Mouse (Mus musculus): ENCODE measurements around the gene Tmprss6. TPM values are rescaled to one million over a fixed set of nuclear protein-coding genes. Genes with fewer than 3 reads are reported as not detected.

Tmprss6 gene
- polyA plus RNA-seq, 1 experiment, result 0.08 TPM

DNA sequence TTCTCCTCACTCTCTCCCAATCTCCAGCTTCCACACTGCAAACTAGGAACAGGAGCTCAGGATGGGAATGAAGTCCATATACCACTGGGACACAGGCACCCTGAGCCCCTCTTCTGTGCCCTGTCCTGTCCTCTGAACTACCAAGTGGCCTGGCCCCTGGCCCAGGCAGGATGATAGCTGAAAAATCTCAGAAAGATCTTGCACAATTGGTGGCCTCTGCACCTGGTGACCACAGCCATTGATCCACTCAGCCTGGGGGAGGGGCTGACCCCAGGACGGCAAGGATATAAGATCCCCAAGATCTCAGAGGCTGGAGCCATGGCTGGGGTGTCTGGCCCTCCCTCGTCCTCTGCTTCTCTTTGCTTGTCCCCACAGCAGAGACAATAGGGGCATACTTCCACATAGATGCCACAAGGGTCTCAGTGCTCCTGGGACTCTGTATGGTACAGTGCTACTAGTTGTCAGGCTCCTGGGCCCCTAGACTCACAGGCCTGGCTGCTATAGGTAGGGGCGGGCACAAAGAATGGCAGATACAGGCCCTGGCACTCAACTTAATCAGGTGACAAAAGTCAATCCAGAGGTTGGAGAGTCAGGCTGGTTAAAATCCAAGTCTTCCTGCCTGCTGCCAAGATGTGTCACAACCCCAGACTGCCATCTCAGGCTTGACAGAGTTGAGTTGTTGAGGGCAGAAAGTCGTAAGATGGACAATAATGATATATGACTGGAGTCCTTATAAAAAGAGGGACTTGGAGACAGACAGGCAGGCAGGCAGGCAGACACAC lies 2.3 kb upstream of the Tmprss6 start:
- no peak for TF ChIP-seq E2F4 (IDR thresholded peaks at IDR 0.05; ENCODE audit: insufficient read depth)
- no peak for TF ChIP-seq SRF (IDR thresholded peaks at IDR 0.05; ENCODE audit: control insufficient read depth, insufficient read length, low read depth)
- TF ChIP-seq POLR2AphosphoS2 (IDR thresholded peaks at IDR 0.05; ENCODE audit: insufficient read length, low read depth), result no peak
- TF ChIP-seq TCF3 (IDR thresholded peaks at IDR 0.05; ENCODE audit: insufficient read length, low read depth), result no peak
- no peak for TF ChIP-seq REST (IDR thresholded peaks at IDR 0.05; ENCODE audit: insufficient read depth, insufficient read length)
- no peak for TF ChIP-seq USF1 (IDR thresholded peaks at IDR 0.05; ENCODE audit: low read depth)
- no peak for TF ChIP-seq TCF12 (IDR thresholded peaks at IDR 0.05; ENCODE audit: insufficient read depth, poor library complexity, severe bottlenecking)
- no peak for TF ChIP-seq MYOD1 (IDR thresholded peaks at IDR 0.05; ENCODE audit: control insufficient read depth in 1 of 3, insufficient read length in 2 of 3, low read depth in 2 of 3)
- TF ChIP-seq CEBPB (IDR thresholded peaks at IDR 0.05; ENCODE audit: insufficient read depth, poor library complexity, severe bottlenecking), result no peak
- no peak for TF ChIP-seq MYOG (IDR thresholded peaks at IDR 0.05; ENCODE audit: control insufficient read depth in 1 of 3, insufficient read depth in 1 of 3, insufficient read length in 2 of 3, low read depth in 2 of 3)
- no peak for TF ChIP-seq MAX (IDR thresholded peaks at IDR 0.05; ENCODE audit: low read depth)
- no peak for TF ChIP-seq POLR2A (IDR thresholded peaks at IDR 0.05; ENCODE audit: insufficient read length, low read depth)
- H3K79me2 ChIP-seq (ENCODE audit: control insufficient read depth, insufficient read depth), result no peaks in the 10 kb centered on the region
- no peak overlapping the region for H3K4me3 ChIP-seq

DNA sequence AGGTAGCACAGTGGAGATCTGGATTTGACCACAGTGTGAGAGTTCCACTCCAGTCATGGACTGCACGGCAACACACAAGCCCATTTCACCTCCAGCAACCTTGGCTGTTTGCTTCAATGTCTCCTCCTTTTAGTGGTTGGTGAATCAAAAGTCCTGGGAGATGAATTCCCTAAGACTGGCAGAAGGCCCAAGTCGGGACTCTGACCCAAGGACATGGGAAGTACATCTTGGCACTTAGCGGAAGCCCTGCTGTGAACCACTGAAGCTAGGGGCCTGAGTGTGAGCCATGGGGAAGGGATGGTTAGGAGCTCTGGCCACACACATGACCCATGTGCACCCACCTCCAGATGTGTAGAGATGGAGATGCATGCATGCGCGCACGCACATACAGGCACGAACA lies 864 bp downstream of the Tmprss6 start:
- no peak overlapping the region for H3K4me2 ChIP-seq (ENCODE audit: low read depth)
- no peak overlapping the region for H3K4me3 ChIP-seq
- no peak overlapping the region for H3ac ChIP-seq (ENCODE audit: control insufficient read depth, insufficient read length)
- no peaks in the 10 kb centered on the region for H3K36me3 ChIP-seq (ENCODE audit: control insufficient read depth, insufficient read depth)
- no peak for TF ChIP-seq REST (IDR thresholded peaks at IDR 0.05; ENCODE audit: insufficient read depth, insufficient read length)
- TF ChIP-seq TCF3 (IDR thresholded peaks at IDR 0.05; ENCODE audit: insufficient read length, low read depth), result no peak
- TF ChIP-seq CEBPB (IDR thresholded peaks at IDR 0.05; ENCODE audit: insufficient read depth, poor library complexity, severe bottlenecking), result no peak
- no peak for TF ChIP-seq TCF12 (IDR thresholded peaks at IDR 0.05; ENCODE audit: insufficient read depth, poor library complexity, severe bottlenecking)
- no peaks in the 10 kb centered on the region for H3K79me2 ChIP-seq (ENCODE audit: control insufficient read depth, insufficient read depth)
- H3K27me3 ChIP-seq (ENCODE audit: control insufficient read depth, insufficient read depth, insufficient read length), result peaks cover 32% of the 10 kb centered on the region

More for the DNA sequence above, 2.3 kb upstream of the Tmprss6 start:
- Histone ChIP-seq H3K4me2 (ENCODE audit: low read depth) (no peak overlapping the region), H3K27me3 (ENCODE audit: control insufficient read depth, insufficient read depth, insufficient read length) (peaks cover 20% of the 10 kb centered on the region), H3ac (ENCODE audit: control insufficient read depth, insufficient read length) (no peak overlapping the region), H3K36me3 (ENCODE audit: control insufficient read depth, insufficient read depth) (no peaks in the 10 kb centered on the region)

DNA sequence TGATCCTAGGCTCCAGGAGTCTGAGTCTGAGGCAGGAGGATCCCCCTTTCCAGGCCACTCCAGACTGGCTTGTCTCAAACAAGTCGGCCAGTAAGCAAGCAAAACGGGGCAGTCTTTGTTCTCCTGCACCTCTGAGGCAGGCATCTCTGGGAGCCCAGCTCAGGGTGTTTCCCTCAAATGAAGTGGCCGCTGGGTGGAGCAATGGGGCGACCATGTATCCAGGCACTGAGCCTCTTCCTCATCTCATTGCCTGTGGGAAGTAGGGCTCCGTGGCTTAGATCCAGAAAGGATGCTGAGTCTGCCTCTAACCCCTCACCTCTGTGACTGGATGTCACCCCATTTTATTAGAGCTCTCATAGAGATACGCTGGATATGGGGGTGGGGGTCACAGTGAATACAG lies 1.6 kb downstream of the Tmprss6 start:
- Histone ChIP-seq H3K79me2 (ENCODE audit: control insufficient read depth, insufficient read depth) (no peaks in the 10 kb centered on the region), H3K36me3 (ENCODE audit: control insufficient read depth, insufficient read depth) (no peaks in the 10 kb centered on the region), H3K4me2 (ENCODE audit: low read depth) (no peak overlapping the region), H3K27me3 (ENCODE audit: control insufficient read depth, insufficient read depth, insufficient read length) (peaks cover 37% of the 10 kb centered on the region), H3ac (ENCODE audit: control insufficient read depth, insufficient read length) (no peak overlapping the region), H3K4me3 (no peak overlapping the region)
- no peak for TF ChIP-seq E2F4 (IDR thresholded peaks at IDR 0.05; ENCODE audit: insufficient read depth)
- no peak for TF ChIP-seq MYOD1 (IDR thresholded peaks at IDR 0.05; ENCODE audit: control insufficient read depth in 1 of 3, insufficient read length in 2 of 3, low read depth in 2 of 3)
- no peak for TF ChIP-seq POLR2AphosphoS2 (IDR thresholded peaks at IDR 0.05; ENCODE audit: insufficient read length, low read depth)
- no peak for TF ChIP-seq MAX (IDR thresholded peaks at IDR 0.05; ENCODE audit: low read depth)
- no peak for TF ChIP-seq SRF (IDR thresholded peaks at IDR 0.05; ENCODE audit: control insufficient read depth, insufficient read length, low read depth)
- no peak for TF ChIP-seq MYOG (IDR thresholded peaks at IDR 0.05; ENCODE audit: control insufficient read depth in 1 of 3, insufficient read depth in 1 of 3, insufficient read length in 2 of 3, low read depth in 2 of 3)
- no peak for TF ChIP-seq USF1 (IDR thresholded peaks at IDR 0.05; ENCODE audit: low read depth)
- TF ChIP-seq REST (IDR thresholded peaks at IDR 0.05; ENCODE audit: insufficient read depth, insufficient read length), result no peak

- Histone ChIP-seq H3ac (ENCODE audit: control insufficient read depth, insufficient read length) (no peak overlapping the region), H3K4me2 (ENCODE audit: low read depth) (no peak overlapping the region), H3K79me2 (ENCODE audit: control insufficient read depth, insufficient read depth) (no peaks in the 10 kb centered on the region), H3K36me3 (ENCODE audit: control insufficient read depth, insufficient read depth) (no peaks in the 10 kb centered on the region), H3K27me3 (ENCODE audit: control insufficient read depth, insufficient read depth, insufficient read length) (peaks cover 52% of the 10 kb centered on the region), H3K4me3 (no peak overlapping the region)
- TF ChIP-seq CEBPB (IDR thresholded peaks at IDR 0.05; ENCODE audit: insufficient read depth, poor library complexity, severe bottlenecking) (no peak), E2F4 (IDR thresholded peaks at IDR 0.05; ENCODE audit: insufficient read depth) (no peak), SRF (IDR thresholded peaks at IDR 0.05; ENCODE audit: control insufficient read depth, insufficient read length, low read depth) (no peak), POLR2AphosphoS2 (IDR thresholded peaks at IDR 0.05; ENCODE audit: insufficient read length, low read depth) (no peak), POLR2A (IDR thresholded peaks at IDR 0.05; ENCODE audit: insufficient read length, low read depth) (no peak), TCF12 (IDR thresholded peaks at IDR 0.05; ENCODE audit: insufficient read depth, poor library complexity, severe bottlenecking) (no peak), MYOD1 (IDR thresholded peaks at IDR 0.05; ENCODE audit: control insufficient read depth in 1 of 3, insufficient read length in 2 of 3, low read depth in 2 of 3) (no peak), USF1 (IDR thresholded peaks at IDR 0.05; ENCODE audit: low read depth) (no peak), REST (IDR thresholded peaks at IDR 0.05; ENCODE audit: insufficient read depth, insufficient read length) (no peak), MAX (IDR thresholded peaks at IDR 0.05; ENCODE audit: low read depth) (no peak), TCF3 (IDR thresholded peaks at IDR 0.05; ENCODE audit: insufficient read length, low read depth) (no peak), MYOG (IDR thresholded peaks at IDR 0.05; ENCODE audit: control insufficient read depth in 1 of 3, insufficient read depth in 1 of 3, insufficient read length in 2 of 3, low read depth in 2 of 3) (no peak)
Observed at GRCm38 (mm10) chr15:78462981-78463380, 5.5 kb downstream of the Tmprss6 start.

GRCm38 (mm10) chr15:78457193-78457592 lies 11.2 kb downstream of the Tmprss6 start:
- H3K4me2 ChIP-seq (ENCODE audit: low read depth), result no peak overlapping the region
- TF ChIP-seq POLR2A (IDR thresholded peaks at IDR 0.05; ENCODE audit: insufficient read length, low read depth) (no peak), SRF (IDR thresholded peaks at IDR 0.05; ENCODE audit: control insufficient read depth, insufficient read length, low read depth) (no peak), USF1 (IDR thresholded peaks at IDR 0.05; ENCODE audit: low read depth) (no peak), TCF3 (IDR thresholded peaks at IDR 0.05; ENCODE audit: insufficient read length, low read depth) (no peak), MYOD1 (IDR thresholded peaks at IDR 0.05; ENCODE audit: control insufficient read depth in 1 of 3, insufficient read length in 2 of 3, low read depth in 2 of 3) (no peak), E2F4 (IDR thresholded peaks at IDR 0.05; ENCODE audit: insufficient read depth) (no peak), CEBPB (IDR thresholded peaks at IDR 0.05; ENCODE audit: insufficient read depth, poor library complexity, severe bottlenecking) (no peak), MYOG (IDR thresholded peaks at IDR 0.05; ENCODE audit: control insufficient read depth in 1 of 3, insufficient read depth in 1 of 3, insufficient read length in 2 of 3, low read depth in 2 of 3) (no peak), POLR2AphosphoS2 (IDR thresholded peaks at IDR 0.05; ENCODE audit: insufficient read length, low read depth) (no peak), REST (IDR thresholded peaks at IDR 0.05; ENCODE audit: insufficient read depth, insufficient read length) (no peak), MAX (IDR thresholded peaks at IDR 0.05; ENCODE audit: low read depth) (no peak)
- H3K79me2 ChIP-seq (ENCODE audit: control insufficient read depth, insufficient read depth), result no peaks in the 10 kb centered on the region
- peaks cover 19% of the 10 kb centered on the region for H3K27me3 ChIP-seq (ENCODE audit: control insufficient read depth, insufficient read depth, insufficient read length)
- H3ac ChIP-seq (ENCODE audit: control insufficient read depth, insufficient read length), result no peak overlapping the region
- H3K4me3 ChIP-seq, result no peak overlapping the region
- no peaks in the 10 kb centered on the region for H3K36me3 ChIP-seq (ENCODE audit: control insufficient read depth, insufficient read depth)
